Mouse (Mus musculus) erythroid progenitor cell, adult 5-6 weeks (primary cell): ENCODE results near the gene Lin28b. TPM values are rescaled to one million over a fixed set of nuclear protein-coding genes. Genes with fewer than 3 reads are reported as not detected.

Experiments
- ATAC-seq: replicated peaks from 2 replicates; pipeline ENCODE4 v1.8.0; 2016; ENCODE audit warnings: moderate number of reproducible peaks, mild to moderate bottlenecking, moderate TSS enrichment, inconsistent platforms; ENCODE audit not compliant: poor library complexity, low FRiP score, severe bottlenecking
- total RNA-seq, 2 experiments: library from RNA; stranded (forward) in 1 of 2; stranded (reverse) in 1 of 2; fragments of 150-400 nt in 1 of 2; fragments of 186-747, 209-891 nt in 1 of 2; gene quantifications; 2 replicates each; pipeline versions ENCODE4 v1.2.3 to v1.2.4; 2015 to 2017; ENCODE audit warnings: low replicate concordance in 2 of 2

Gene Lin28b
- total RNA-seq, 2 experiments from 2014 or later, result not detected

DNA sequence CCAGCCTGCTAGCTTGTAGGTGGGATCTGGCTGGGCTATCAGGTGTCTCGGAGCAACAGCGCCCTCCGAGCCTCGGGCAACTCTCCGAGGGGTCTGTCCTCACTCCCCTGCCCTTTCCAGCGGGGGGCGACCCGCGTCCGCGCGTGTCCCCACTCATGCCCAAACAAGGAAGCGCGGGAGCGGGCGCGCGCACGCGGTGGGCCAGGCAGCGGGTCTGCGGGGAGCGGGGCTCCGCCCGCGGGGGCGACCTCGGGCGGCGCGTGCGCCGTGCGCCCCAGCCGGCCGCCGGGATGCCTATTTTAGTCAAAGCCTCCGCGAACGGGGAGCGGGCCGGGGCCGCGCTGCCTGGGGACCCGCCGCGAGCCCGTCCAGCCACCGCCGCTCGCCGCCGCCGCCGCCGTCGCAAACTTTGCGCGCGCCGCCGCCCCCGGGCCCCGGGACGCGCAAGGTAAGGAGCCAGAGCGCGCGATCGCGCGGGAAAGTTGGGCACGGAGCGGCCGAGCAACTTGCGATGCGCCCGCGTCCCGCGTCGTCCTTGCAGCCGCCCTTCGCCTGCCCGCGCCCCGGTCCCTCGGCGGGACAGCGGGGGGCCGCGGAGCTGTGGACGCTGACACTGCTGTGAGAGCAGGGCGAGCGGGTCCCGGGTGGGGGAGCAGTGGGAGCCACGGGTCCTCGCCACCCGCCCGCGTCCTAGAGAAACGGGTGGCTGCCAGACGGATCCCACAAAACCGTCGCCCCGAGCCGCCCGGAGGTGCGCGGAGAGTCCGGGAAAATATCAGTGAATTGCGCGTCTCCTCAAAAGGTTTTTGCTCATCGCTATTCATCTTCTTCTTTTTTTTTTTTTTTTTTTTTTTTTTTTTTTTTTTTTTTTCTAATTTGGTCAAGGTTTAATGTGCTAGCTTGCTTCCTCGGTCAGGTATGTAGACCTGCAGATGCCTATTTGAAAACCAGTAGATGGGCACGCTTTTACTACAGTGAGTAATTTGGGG lies 150.5 kb downstream of the Lin28b start, which contains the start of gene Bves:
TSS of gene Bves (plus strand) at position 339 of the 989 bp plus-strand sequence.
- no peak for ATAC-seq

GRCm38 (mm10) chr10:45334925-45335324 lies 151.3 kb downstream of the Lin28b start:
- ATAC-seq, result no peak

DNA sequence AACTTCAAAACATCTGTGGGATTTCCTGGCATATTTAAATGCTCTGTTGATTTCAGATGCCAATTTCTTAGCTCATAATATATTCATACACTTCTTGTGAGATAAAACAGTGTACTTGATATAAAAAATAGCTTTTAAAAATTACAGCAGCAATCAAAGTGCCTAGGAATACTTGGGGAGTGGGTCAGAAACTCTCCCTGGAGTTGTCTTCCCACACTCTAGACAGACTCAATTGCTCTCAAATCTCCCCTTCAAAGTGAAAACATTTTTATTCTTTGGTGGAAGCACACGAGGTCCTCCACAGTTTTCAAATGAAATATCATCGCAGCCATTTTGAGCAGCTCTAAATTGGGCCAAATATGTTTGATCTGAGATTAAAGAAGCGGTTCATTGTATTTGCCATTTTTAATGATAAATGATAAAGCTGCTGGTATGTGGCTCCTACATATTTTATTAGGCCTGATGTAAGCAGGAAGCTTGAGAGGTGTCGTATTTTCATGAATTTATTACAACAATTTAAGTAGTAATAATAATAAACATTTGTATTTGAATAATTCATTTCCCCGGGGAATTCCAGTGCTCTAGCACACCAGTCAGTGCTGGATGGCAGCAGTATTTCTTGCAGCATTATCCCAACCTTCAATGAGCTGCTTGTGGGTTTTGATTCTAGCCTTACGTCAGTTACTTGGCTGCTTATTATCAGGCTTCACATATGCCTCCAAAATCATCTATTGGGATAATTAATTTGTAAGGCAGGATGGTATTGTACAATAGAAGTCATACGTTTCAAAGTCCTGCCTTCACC lies 157.8 kb downstream of the Lin28b start:
- no peak for ATAC-seq

Other genes starting within 250 kb of the Lin28b start
- not detected in 2 replicates for gene Bves, start 150.6 kb downstream of the Lin28b start, total RNA-seq (2015; ENCODE audit: low replicate concordance)
- gene Bves, start 150.6 kb downstream of the Lin28b start, total RNA-seq (2017; ENCODE audit: low replicate concordance), result not detected in 2 replicates
- gene Hace1, start 91.4 kb upstream of the Lin28b start, total RNA-seq (2015; ENCODE audit: low replicate concordance), result 264 and 423 TPM in 2 replicates
- gene Hace1, start 91.4 kb upstream of the Lin28b start, total RNA-seq (2017; ENCODE audit: low replicate concordance), result 229 and 243 TPM in 2 replicates